In genomic region chr16:95376364-95376763, GRCm38 (mm10) we compare ENCODE assay signal across 11 mouse cellular contexts.
A peak's percentile ranks its signal among the peaks of the same experiment; 100 is the strongest.
DNase-seq lines count a peak whose midpoint lies in the region; ATAC-seq and TF ChIP-seq lines count a peak whose summit lies in the region.
"Had no signal": no experiment of that assay in that cellular context is flagged by ENCODE, and none has a peak within 500 bp of the region (broad histone marks: within the 10 kb centered on the region; RNA-seq: fewer than 3 reads in every experiment).

No protein-coding gene starts in this region.

- no peak overlapping the region for H3K4me2 ChIP-seq in heart, embryonic 13.5 days
- no peak overlapping the region for H3K4me2 ChIP-seq in liver, embryonic 11.5 days
- no peak overlapping the region for H3K4me2 ChIP-seq in liver, postnatal 0 days (ENCODE audit: low read depth, low read length)
- no peak overlapping the region for H3K4me2 ChIP-seq in embryonic facial prominence, embryonic 15.5 days (replicated peaks)
- H3K4me2 ChIP-seq in limb, embryonic 15.5 days, result no peak overlapping the region

- no peak overlapping the region for H3K9ac ChIP-seq in heart, embryonic 13.5 days
- no peak overlapping the region for H3K9ac ChIP-seq in liver, embryonic 11.5 days (ENCODE audit: low read depth, low read length)
- no peak overlapping the region for H3K9ac ChIP-seq in liver, postnatal 0 days (replicated peaks)
- H3K9ac ChIP-seq in embryonic facial prominence, embryonic 15.5 days, result no peak overlapping the region
- H3K9ac ChIP-seq in limb, embryonic 15.5 days, result no peak overlapping the region

- ATAC-seq in heart, embryonic 13.5 days (ENCODE audit: extremely low read depth, insufficient number of reproducible peaks, low FRiP score, low TSS enrichment), result peak; percentile 59; the same call in 1 of the 2 replicates
- ATAC-seq in liver, embryonic 11.5 days (replicated peaks; ENCODE audit: low FRiP score), result no peak
- no peak for ATAC-seq in liver, postnatal 0 days
- no peak for ATAC-seq in embryonic facial prominence, embryonic 15.5 days (ENCODE audit: insufficient number of reproducible peaks, low FRiP score, low TSS enrichment, low read depth)
- no peak for ATAC-seq in limb, embryonic 15.5 days (ENCODE audit: insufficient number of reproducible peaks, low FRiP score, low TSS enrichment, low read depth)

- H3K36me3 ChIP-seq in heart, embryonic 13.5 days, result 0 out of 2 replicates have a peak, but pooled peaks cover 3% of the 10 kb centered on the region
- H3K36me3 ChIP-seq in liver, embryonic 11.5 days (ENCODE audit: control insufficient read depth, insufficient read depth, low read length), result no peaks in the 10 kb centered on the region
- 0 out of 2 replicates have a peak, but pooled peaks cover 2% of the 10 kb centered on the region for H3K36me3 ChIP-seq in liver, postnatal 0 days (replicated peaks; ENCODE audit: insufficient read depth, low read length)
- H3K36me3 ChIP-seq in embryonic facial prominence, embryonic 15.5 days, result no peaks in the 10 kb centered on the region
- 0 out of 2 replicates have a peak, but pooled peaks cover 2% of the 10 kb centered on the region for H3K36me3 ChIP-seq in limb, embryonic 15.5 days

- peak overlapping the region; percentile 84 for H3K27ac ChIP-seq in heart, embryonic 13.5 days (replicated peaks)
- H3K27ac ChIP-seq in liver, embryonic 11.5 days (ENCODE audit: low read depth, low read length), result peak overlapping the region; percentile 17; the same call in 1 of the 2 replicates
- H3K27ac ChIP-seq in liver, postnatal 0 days (ENCODE audit: low read depth), result no peak overlapping the region
- peak overlapping the region; percentile 45; the same call in 1 of the 2 replicates for H3K27ac ChIP-seq in embryonic facial prominence, embryonic 15.5 days (replicated peaks)
- H3K27ac ChIP-seq in limb, embryonic 15.5 days, result 0 out of 2 replicates have a peak overlapping the region, but pooled peaks have one; percentile 22
- H3K27ac ChIP-seq: layer of hippocampus, adult 2 months had no signal

- H3K4me3 ChIP-seq in heart, embryonic 13.5 days, result no peak overlapping the region
- H3K4me3 ChIP-seq in liver, embryonic 11.5 days (ENCODE audit: low read depth, low read length), result no peak overlapping the region
- H3K4me3 ChIP-seq in liver, postnatal 0 days (ENCODE audit: low read depth, low read length), result no peak overlapping the region
- no peak overlapping the region for H3K4me3 ChIP-seq in embryonic facial prominence, embryonic 15.5 days (replicated peaks)
- H3K4me3 ChIP-seq in limb, embryonic 15.5 days, result no peak overlapping the region
- H3K4me3 ChIP-seq: layer of hippocampus, adult 2 months had no signal

- no peaks in the 10 kb centered on the region for H3K27me3 ChIP-seq in heart, embryonic 13.5 days (replicated peaks)
- no peaks in the 10 kb centered on the region for H3K27me3 ChIP-seq in liver, embryonic 11.5 days (replicated peaks; ENCODE audit: control insufficient read depth, insufficient read depth, low read length)
- H3K27me3 ChIP-seq in liver, postnatal 0 days (ENCODE audit: insufficient read depth, low read length), result no peaks in the 10 kb centered on the region
- no peaks in the 10 kb centered on the region for H3K27me3 ChIP-seq in embryonic facial prominence, embryonic 15.5 days
- H3K27me3 ChIP-seq in limb, embryonic 15.5 days, result no peaks in the 10 kb centered on the region

- no peak for TF ChIP-seq EP300 in liver, postnatal 0 days (IDR thresholded peaks at IDR 0.05; ENCODE audit: low read depth)

- TF ChIP-seq CTCF in liver, postnatal 0 days (IDR thresholded peaks at IDR 0.05; ENCODE audit: low read depth), result no peak

- 18% methylated on average over 11 of the region's 11 CpGs for WGBS in heart, embryonic 13.5 days
- WGBS in liver, embryonic 11.5 days, result 46% methylated on average over 11 of the region's 11 CpGs
- 57% methylated on average over 11 of the region's 11 CpGs for WGBS in liver, postnatal 0 days (ENCODE audit: insufficient replicate concordance)
- 45% methylated on average over 11 of the region's 11 CpGs for WGBS in embryonic facial prominence, embryonic 15.5 days
- WGBS in limb, embryonic 15.5 days, result 72% methylated on average over 11 of the region's 11 CpGs

- H3K9me3 ChIP-seq in heart, embryonic 13.5 days, result no peaks in the 10 kb centered on the region
- no peaks in the 10 kb centered on the region for H3K9me3 ChIP-seq in liver, embryonic 11.5 days (ENCODE audit: control insufficient read depth, low read length)
- H3K9me3 ChIP-seq in liver, postnatal 0 days (ENCODE audit: low read length), result no peaks in the 10 kb centered on the region
- no peaks in the 10 kb centered on the region for H3K9me3 ChIP-seq in embryonic facial prominence, embryonic 15.5 days (replicated peaks)
- H3K9me3 ChIP-seq in limb, embryonic 15.5 days, result no peaks in the 10 kb centered on the region

- DNase-seq in heart, adult 8-10 months (ENCODE audit: low spot score), result no peak
- DNase-seq in liver, embryonic 11.5 days (ENCODE audit: low spot score), result no peak
- DNase-seq in liver, postnatal 0 days, result no peak
- DNase-seq in left cerebral cortex, postnatal 10 days (ENCODE audit: extremely low spot score in 1 of 2, low spot score in 2 of 2), result no peak
- DNase-seq in thymus, postnatal 10 days (ENCODE audit: low spot score in 2 of 2), result no peak
- DNase-seq: cerebellum, postnatal 25 days; gastrocnemius, postnatal 10 days had no signal

- intact Hi-C loops in left cerebral cortex, postnatal 10 days (cut with DNase I), result no loop called here

- peaks cover 57% of the 10 kb centered on the region for H3K4me1 ChIP-seq in heart, embryonic 13.5 days
- H3K4me1 ChIP-seq in liver, embryonic 11.5 days (replicated peaks; ENCODE audit: control insufficient read depth, insufficient read depth, low read length), result peaks cover 6% of the 10 kb centered on the region
- H3K4me1 ChIP-seq in liver, postnatal 0 days (ENCODE audit: insufficient read depth), result 0 out of 2 replicates have a peak, but pooled peaks cover 2% of the 10 kb centered on the region
- peaks cover 36% of the 10 kb centered on the region for H3K4me1 ChIP-seq in embryonic facial prominence, embryonic 15.5 days
- 0 out of 2 replicates have a peak, but pooled peaks cover 2% of the 10 kb centered on the region for H3K4me1 ChIP-seq in limb, embryonic 15.5 days
